Mouse (Mus musculus) neural tube, embryonic 11.5 days (tissue): Measurements from ENCODE around the gene Syt15. TPM values are rescaled to one million over a fixed set of nuclear protein-coding genes. Genes with fewer than 3 reads are reported as not detected.
"Not testable (repeated sequence)": the region's sequence is repeated elsewhere in the genome, so short reads cannot be mapped to it uniquely, and the experiment has no call there.

ENCODE experiments used
- ATAC-seq: fragments of 200-750 bp; cut with Nextera tagmentation; 2 replicates; pipeline ENCODE4 v1.8.0; 2017; ENCODE audit warnings: moderate number of reproducible peaks, mild to moderate bottlenecking, moderate TSS enrichment, moderate library complexity; ENCODE audit not compliant: insufficient read depth, low FRiP score, low TSS enrichment
- DNase-seq: peaks from one replicate; pipeline ENCODE4 v3.0.0-alpha.2; 2015; ENCODE audit warnings: low spot score
- H3K27ac ChIP-seq: fragments of 300-500 bp; sonication (generic); 2 replicates; pipeline ENCODE4 v1.5.1; 2014; ENCODE audit warnings: low read depth, mild to moderate bottlenecking, low read length
- H3K27me3 ChIP-seq: fragments of 300-500 bp; sonication (generic); 2 replicates; pipeline ENCODE4 v1.6.1; 2014; ENCODE audit warnings: mild to moderate bottlenecking, low read length, mixed read lengths; ENCODE audit not compliant: control insufficient read depth, insufficient read depth
- H3K36me3 ChIP-seq: fragments of 300-500 bp; sonication (generic); 2 replicates; pipeline ENCODE4 v1.6.1; 2014; ENCODE audit warnings: mild to moderate bottlenecking, low read length, moderate library complexity, mixed read lengths; ENCODE audit not compliant: control insufficient read depth, insufficient read depth
- H3K4me1 ChIP-seq: fragments of 300-500 bp; sonication (generic); 2 replicates; pipeline ENCODE4 v1.6.1; 2014; ENCODE audit warnings: low read length, mixed read lengths; ENCODE audit not compliant: control insufficient read depth, insufficient read depth
- H3K4me2 ChIP-seq: fragments of 300-500 bp; sonication (generic); 2 replicates; pipeline ENCODE4 v1.6.1; 2014; ENCODE audit warnings: low read depth, mild to moderate bottlenecking, moderate library complexity
- H3K4me3 ChIP-seq: fragments of 300-500 bp; sonication (generic); 2 replicates; pipeline ENCODE4 v1.5.1; 2014; ENCODE audit warnings: low read depth, low read length
- H3K9ac ChIP-seq: fragments of 300-500 bp; sonication (generic); 2 replicates; pipeline ENCODE4 v1.6.1; 2014; ENCODE audit warnings: mild to moderate bottlenecking, low read length
- H3K9me3 ChIP-seq: fragments of 300-500 bp; sonication (generic); 2 replicates; pipeline ENCODE4 v1.6.1; 2016; ENCODE audit warnings: low read length; ENCODE audit not compliant: control insufficient read depth
- WGBS: fragments of 180-500 bp; shearing (Covaris S2); extraction: QIAGEN DNeasy Blood & Tissue Kit; methylation state at CpG from one replicate; pipeline ENCODE4 v1.1.7; 2014; 5-methylcytosine and 5-hydroxymethylcytosine counted together
- polyA plus RNA-seq: library from polyadenylated mRNA; unstranded; fragments of >200 nt; fragmentation: Nextera tagmentation; extraction: Ambion mirVana; gene quantifications from 2 replicates; pipeline ENCODE4 v1.2.1, GENCODE M21; 2014

Syt15 gene
- polyA plus RNA-seq, 1 experiment from 2014 or later, result 0.12 TPM

GRCm38 (mm10) chr14:34232866-34233680 lies 13.7 kb downstream of the Syt15 start:
- Histone ChIP-seq H3K4me1 (no peaks in the 10 kb centered on the region), H3K4me3 (no peak overlapping the region), H3K9me3 (no peaks in the 10 kb centered on the region), H3K36me3 (no peaks in the 10 kb centered on the region), H3K27ac (no peak overlapping the region), H3K27me3 (no peaks in the 10 kb centered on the region), H3K9ac (no peak overlapping the region), H3K4me2 (no peak overlapping the region)
- 87% methylated on average over 9 of the region's 9 CpGs for WGBS
- ATAC-seq (no peak), DNase-seq (no peak)

GRCm38 (mm10) chr14:34233846-34234245 lies 14.5 kb downstream of the Syt15 start:
- no peak overlapping the region for H3K27ac ChIP-seq
- no peak overlapping the region for H3K4me3 ChIP-seq
- H3K4me1 ChIP-seq, result no peaks in the 10 kb centered on the region
- H3K27me3 ChIP-seq, result no peaks in the 10 kb centered on the region
- no peak overlapping the region for H3K4me2 ChIP-seq
- no peaks in the 10 kb centered on the region for H3K9me3 ChIP-seq
- 65% methylated on average over 4 of the region's 4 CpGs for WGBS
- H3K9ac ChIP-seq, result no peak overlapping the region
- H3K36me3 ChIP-seq, result no peaks in the 10 kb centered on the region
- ATAC-seq, result no peak
- no peak for DNase-seq

DNA sequence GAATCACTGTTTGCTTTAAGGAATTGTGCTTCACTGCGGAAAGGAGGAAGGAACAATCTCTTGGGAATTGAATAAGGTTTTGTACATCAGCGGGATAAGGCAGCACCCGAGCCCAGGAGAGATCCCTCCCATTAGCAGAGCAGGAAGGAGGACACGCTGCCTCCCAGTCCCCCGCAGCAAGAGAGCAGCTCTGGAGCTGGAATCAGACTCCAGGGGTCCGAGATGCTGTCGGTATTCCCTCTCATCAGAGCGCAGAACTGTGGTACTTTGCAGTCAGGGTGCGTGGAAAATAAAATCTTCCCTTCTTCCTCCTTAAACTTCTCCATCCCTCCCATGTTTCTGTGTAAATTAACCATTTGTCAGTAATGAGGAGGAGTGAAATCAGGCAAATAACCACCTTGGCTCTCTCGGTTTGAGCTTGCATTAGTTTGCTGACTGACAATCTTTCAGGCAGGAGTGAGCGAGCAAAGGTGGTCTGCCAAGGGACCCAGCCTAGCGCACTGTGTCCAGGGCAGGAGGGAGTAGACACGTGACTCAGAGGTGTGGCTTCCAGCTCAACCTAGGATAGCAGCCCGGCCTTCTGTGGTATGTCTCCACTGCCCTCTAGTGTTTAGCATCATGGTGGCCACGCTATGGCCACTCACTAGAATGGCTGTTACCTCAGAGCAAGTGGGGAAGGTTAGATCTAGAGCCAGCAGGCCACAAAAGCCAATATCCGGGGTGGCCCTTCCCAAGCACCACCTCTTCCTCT lies 15.4 kb downstream of the Syt15 start:
- ATAC-seq, result peak; percentile 99
- no peak overlapping the region for H3K9ac ChIP-seq

GRCm38 (mm10) chr14:34240263-34240662 lies 20.9 kb downstream of the Syt15 start:
- 89% methylated on average over 10 of the region's 10 CpGs for WGBS
- Histone ChIP-seq H3K9me3 (no peaks in the 10 kb centered on the region), H3K27me3 (no peaks in the 10 kb centered on the region), H3K36me3 (no peaks in the 10 kb centered on the region), H3K9ac (no peak overlapping the region), H3K4me3 (no peak overlapping the region), H3K27ac (no peak overlapping the region), H3K4me1 (no peaks in the 10 kb centered on the region), H3K4me2 (no peak overlapping the region)
- DNase-seq (no peak), ATAC-seq (no peak)

More for the DNA sequence above, 15.4 kb downstream of the Syt15 start:
- no peaks in the 10 kb centered on the region for H3K36me3 ChIP-seq
- no peaks in the 10 kb centered on the region for H3K9me3 ChIP-seq
- peak; percentile 81 for DNase-seq
- H3K4me2 ChIP-seq, result peak overlapping the region; percentile 56
- H3K4me1 ChIP-seq, result no peaks in the 10 kb centered on the region
- no peak overlapping the region for H3K27ac ChIP-seq
- H3K4me3 ChIP-seq, result peak overlapping the region; percentile 25
- no peaks in the 10 kb centered on the region for H3K27me3 ChIP-seq
- 2% methylated on average over 16 of the region's 16 CpGs for WGBS

- Histone ChIP-seq H3K4me2 (no peak overlapping the region), H3K27ac (no peak overlapping the region), H3K27me3 (no peaks in the 10 kb centered on the region), H3K4me3 (no peak overlapping the region), H3K9ac (no peak overlapping the region), H3K36me3 (no peaks in the 10 kb centered on the region), H3K9me3 (no peaks in the 10 kb centered on the region), H3K4me1 (no peaks in the 10 kb centered on the region)
- ATAC-seq (no peak), DNase-seq (no peak)
- 85% methylated on average over 6 of the region's 6 CpGs for WGBS
Observed at GRCm38 (mm10) chr14:34240676-34241075, 21.3 kb downstream of the Syt15 start.

DNA sequence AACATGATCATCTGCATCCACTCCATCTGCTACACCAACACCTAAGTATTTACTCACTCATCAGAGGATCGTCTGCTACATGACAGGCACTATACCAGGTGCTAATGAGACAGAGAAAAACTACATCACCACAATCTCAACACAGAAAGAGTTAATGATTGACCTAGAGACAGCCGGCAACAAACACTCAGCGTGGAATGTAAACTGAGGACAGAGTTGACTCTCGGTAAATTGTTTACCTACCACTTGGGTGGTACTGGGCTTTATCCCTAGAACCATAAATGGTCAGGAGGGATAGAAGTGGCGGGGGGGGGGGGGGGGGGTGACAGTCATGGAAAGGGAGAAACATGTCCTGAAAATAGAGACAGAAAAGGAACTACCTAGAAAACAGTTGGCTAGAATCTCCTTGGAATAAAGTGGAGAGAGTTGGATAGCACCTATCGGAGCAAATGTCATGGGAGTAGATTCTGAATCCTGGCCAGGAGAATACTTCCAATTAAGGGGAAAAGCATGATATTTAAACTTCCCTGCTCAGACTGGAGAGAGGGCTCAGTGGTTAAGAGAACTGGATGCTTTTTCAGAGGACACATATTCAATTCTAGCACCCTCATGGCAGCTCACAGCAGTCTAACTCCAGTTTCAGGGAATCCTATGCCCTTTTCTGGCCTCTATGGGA lies 33.2 kb downstream of the Syt15 start:
- H3K27me3 ChIP-seq, result no peaks in the 10 kb centered on the region
- H3K9ac ChIP-seq, result no peak overlapping the region
- H3K4me2 ChIP-seq, result no peak overlapping the region
- H3K4me1 ChIP-seq, result no peaks in the 10 kb centered on the region
- no peak overlapping the region for H3K27ac ChIP-seq
- DNase-seq (no peak), ATAC-seq (no peak)
- H3K4me3 ChIP-seq, result no peak overlapping the region
- no peaks in the 10 kb centered on the region for H3K36me3 ChIP-seq
- H3K9me3 ChIP-seq, result no peaks in the 10 kb centered on the region
- WGBS, result 56% methylated on average over 6 of the region's 6 CpGs

GRCm38 (mm10) chr14:34253261-34253660 lies 33.9 kb downstream of the Syt15 start:
- DNase-seq (no peak), ATAC-seq (no peak)
- 93% methylated on average over 4 of the region's 4 CpGs for WGBS
- Histone ChIP-seq H3K4me3 (no peak overlapping the region), H3K9ac (no peak overlapping the region), H3K36me3 (no peaks in the 10 kb centered on the region), H3K4me1 (no peaks in the 10 kb centered on the region), H3K4me2 (no peak overlapping the region), H3K27ac (no peak overlapping the region), H3K9me3 (no peaks in the 10 kb centered on the region), H3K27me3 (no peaks in the 10 kb centered on the region)

DNA sequence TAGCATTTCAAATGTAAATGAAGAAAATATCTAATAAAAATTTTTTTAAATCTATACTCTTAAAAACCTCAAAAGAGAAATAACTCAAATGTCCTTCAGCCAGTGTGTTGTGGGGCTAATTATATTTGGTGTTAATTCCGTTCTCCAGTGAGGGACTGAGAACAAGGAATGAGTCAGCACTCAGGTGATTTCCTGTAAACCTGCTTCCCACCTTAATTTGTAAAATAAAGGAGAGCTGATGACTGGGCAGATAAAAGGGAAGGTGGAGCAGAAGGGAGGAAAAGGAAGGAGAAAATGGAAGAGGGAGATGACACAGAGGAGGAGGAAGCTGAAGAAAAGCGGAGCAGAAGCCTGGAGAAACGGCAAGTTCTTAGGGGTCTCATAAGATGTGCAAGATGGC lies 39.1 kb downstream of the Syt15 start:
- not testable (repeated sequence) for DNase-seq, H3K27ac ChIP-seq, H3K27me3 ChIP-seq, H3K36me3 ChIP-seq, H3K4me1 ChIP-seq, ATAC-seq, H3K4me2 ChIP-seq, H3K4me3 ChIP-seq, H3K9ac ChIP-seq, H3K9me3 ChIP-seq
- 71% methylated on average over 3 of the region's 3 CpGs for WGBS
